Mouse (Mus musculus): ENCODE results near the gene Tanc2.

Tanc2 gene

GRCm38 (mm10) chr11:105927065-105928030 lies 337.6 kb downstream of the Tanc2 start:
- peak; percentile 56 for DNase-seq (ENCODE audit: low spot score)

- no peak for DNase-seq (ENCODE audit: low spot score)
Measured at GRCm38 (mm10) chr11:105928171-105928570, 338.4 kb downstream of the Tanc2 start.

GRCm38 (mm10) chr11:105931380-105931779 lies 341.6 kb downstream of the Tanc2 start:
- DNase-seq (ENCODE audit: low spot score), result no peak

- no peak for DNase-seq (ENCODE audit: low spot score)
Measured at GRCm38 (mm10) chr11:105933746-105934145, 344.0 kb downstream of the Tanc2 start.

- no peak for DNase-seq (ENCODE audit: low spot score)
Measured at GRCm38 (mm10) chr11:105934303-105934711, 344.5 kb downstream of the Tanc2 start.

GRCm38 (mm10) chr11:105934816-105935215 lies 345.0 kb downstream of the Tanc2 start:
- no peak for DNase-seq (ENCODE audit: low spot score)

GRCm38 (mm10) chr11:105935496-105935895 lies 345.7 kb downstream of the Tanc2 start:
- no peak for DNase-seq (ENCODE audit: low spot score)

GRCm38 (mm10) chr11:105936200-105936599 lies 346.4 kb downstream of the Tanc2 start:
- no peak for DNase-seq (ENCODE audit: low spot score)

GRCm38 (mm10) chr11:105936974-105937373 lies 347.2 kb downstream of the Tanc2 start:
- DNase-seq (ENCODE audit: low spot score), result no peak

- no peak for DNase-seq (ENCODE audit: low spot score)
Measured at GRCm38 (mm10) chr11:105938771-105939170, 349.0 kb downstream of the Tanc2 start.

GRCm38 (mm10) chr11:105941973-105942372 lies 352.2 kb downstream of the Tanc2 start:
- DNase-seq (ENCODE audit: low spot score), result no peak

- DNase-seq (ENCODE audit: low spot score), result no peak
Measured at GRCm38 (mm10) chr11:105943133-105944102, 353.6 kb downstream of the Tanc2 start.

- DNase-seq (ENCODE audit: low spot score), result peak; percentile 67
Measured at GRCm38 (mm10) chr11:105944126-105944621, 354.4 kb downstream of the Tanc2 start.

GRCm38 (mm10) chr11:105944770-105945672 lies 355.2 kb downstream of the Tanc2 start:
- no peak for DNase-seq (ENCODE audit: low spot score)

GRCm38 (mm10) chr11:105946694-105947154 lies 356.9 kb downstream of the Tanc2 start:
- DNase-seq (ENCODE audit: low spot score), result no peak

GRCm38 (mm10) chr11:105948255-105948654 lies 358.5 kb downstream of the Tanc2 start:
- DNase-seq (ENCODE audit: low spot score), result no peak

- no peak for DNase-seq (ENCODE audit: low spot score)
Measured at GRCm38 (mm10) chr11:105950519-105950918, 360.7 kb downstream of the Tanc2 start.

- no peak for DNase-seq (ENCODE audit: low spot score)
Measured at GRCm38 (mm10) chr11:105951601-105952044, 361.8 kb downstream of the Tanc2 start.

- no peak for DNase-seq (ENCODE audit: low spot score)
Measured at GRCm38 (mm10) chr11:105952111-105952510, 362.3 kb downstream of the Tanc2 start.

- DNase-seq (ENCODE audit: low spot score), result no peak
Measured at GRCm38 (mm10) chr11:105952911-105953386, 363.2 kb downstream of the Tanc2 start, which contains the start of gene Cyb561. Cyb561 (minus strand) TSS chr11:105953336.

- peak; percentile 50 for DNase-seq (ENCODE audit: low spot score)
Measured at GRCm38 (mm10) chr11:105953402-105953801, 363.6 kb downstream of the Tanc2 start.

Data from urinary bladder, postnatal 25 days (tissue).